In the genomic region with DNA sequence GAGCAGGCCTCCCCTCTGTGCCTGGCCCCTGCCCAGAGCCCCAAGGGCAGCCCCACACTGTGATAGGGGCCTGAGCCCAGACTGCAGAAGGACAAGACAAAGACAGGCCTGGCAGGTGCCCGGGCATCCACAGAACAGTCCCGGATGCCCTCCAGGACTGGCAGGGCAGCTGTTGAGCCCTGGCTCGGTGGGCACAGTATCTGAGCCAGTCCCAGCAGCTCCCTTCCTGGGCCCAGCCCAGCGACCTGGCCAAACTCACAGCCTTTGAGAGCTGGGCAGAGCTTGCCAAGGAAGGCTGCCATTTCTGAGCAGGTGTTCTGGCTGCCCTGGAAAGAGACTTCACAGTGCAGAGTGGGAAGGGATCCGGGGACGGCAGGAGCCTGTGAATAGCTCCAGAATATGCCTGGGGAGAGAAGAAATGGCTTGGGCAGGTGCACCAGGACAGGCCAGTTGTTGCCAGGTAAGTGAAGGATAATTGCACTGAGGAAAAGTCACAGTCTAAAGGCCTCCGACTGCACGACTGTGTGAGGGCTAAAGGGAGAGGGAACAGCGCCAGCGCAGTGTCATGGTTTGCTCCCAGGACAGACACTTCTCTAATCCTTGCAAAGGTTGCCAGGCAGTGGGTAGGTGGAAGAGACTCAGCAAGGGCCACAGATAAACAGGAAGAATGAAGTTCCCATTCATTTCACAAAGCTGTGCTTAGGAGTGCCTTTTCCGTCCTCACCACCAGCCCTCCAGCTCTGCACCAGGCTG, we compare ENCODE assay signal across 9 mouse cellular contexts. TPM values are rescaled to one million over a fixed set of nuclear protein-coding genes. Genes with fewer than 3 reads are reported as not detected.
DNase-seq lines count a peak whose midpoint lies in the region; ATAC-seq and TF ChIP-seq lines count a peak whose summit lies in the region.
"Had no signal": no experiment of that assay in that cellular context is flagged by ENCODE, and none has a peak within 500 bp of the region (broad histone marks: within the 10 kb centered on the region; RNA-seq: fewer than 3 reads in every experiment).

No protein-coding gene starts in this region.

- no peak for TF ChIP-seq POLR2A in kidney, adult 2 months (IDR thresholded peaks at IDR 0.05; ENCODE audit: low read depth, low read length)

- peak; percentile 47 for ATAC-seq in megakaryocyte progenitor cell, adult 5-6 weeks (replicated peaks; ENCODE audit: poor library complexity)
- ATAC-seq in erythroid progenitor cell, adult 5-6 weeks (replicated peaks; ENCODE audit: low FRiP score, poor library complexity, severe bottlenecking): no peak

- DNase-seq in kidney, adult 2 months: peak; percentile 63
- DNase-seq in kidney, postnatal 14 days: no peak
- peak; percentile 83 for DNase-seq in cerebellum, adult 9-11 months
- DNase-seq in gonadal fat pad, adult 2 months (ENCODE audit: low read depth): peak; percentile 77
- DNase-seq in embryo, embryonic 11 days: no peak
- DNase-seq in right cerebral cortex, postnatal 36 days (ENCODE audit: low spot score in 2 of 2): no peak

- 62% methylated on average over 11 of the region's 11 CpGs for WGBS in kidney, adult 2 months

- TF ChIP-seq CTCF in kidney, adult 2 months (conservative IDR thresholded peaks at IDR 0.05; ENCODE audit: insufficient read depth, insufficient read length, low read depth, low read length): no peak

- no peaks in the 10 kb centered on the region for H3K27me3 ChIP-seq in kidney, adult 2 months (replicated peaks; ENCODE audit: control insufficient read depth, insufficient read depth, low read length)
- H3K27me3 ChIP-seq: CH12.LX had no signal

- no peak overlapping the region for H3K4me3 ChIP-seq in kidney, adult 2 months (ENCODE audit: insufficient read depth, low read depth, low read length)

- peaks cover 16% of the 10 kb centered on the region for H3K4me1 ChIP-seq in kidney, adult 2 months (ENCODE audit: control insufficient read depth, insufficient read depth, low read length)

- no peaks in the 10 kb centered on the region; the same call in 1 of the 2 replicates for H3K36me3 ChIP-seq in kidney, adult 2 months (ENCODE audit: control insufficient read depth, insufficient read depth, low read length)

- H3K27ac ChIP-seq in kidney, adult 2 months (ENCODE audit: insufficient read depth, low read depth, low read length): no peak overlapping the region

RNA-seq across cellular contexts. Expression of gene BC034090, which starts 34.1 kb away (rescaled TPM):
- polyA plus RNA-seq in kidney, adult 2 months (2012; rRNA removed): 92.2 and 98.3 TPM in 2 replicates
- 22.8 and 33.6 TPM in 2 replicates for polyA plus RNA-seq in gonadal fat pad, adult 2 months (2012; rRNA removed)
- total RNA-seq in megakaryocyte progenitor cell, adult 5-6 weeks (2015): 0.07 TPM in 1 of 2 replicates, not detected in the other
- 0.20 TPM in 1 of 2 replicates, not detected in the other for total RNA-seq in megakaryocyte progenitor cell, adult 5-6 weeks (2017)
- not detected in 2 replicates for total RNA-seq in erythroid progenitor cell, adult 5-6 weeks (2015; ENCODE audit: low replicate concordance)
- not detected in 2 replicates for total RNA-seq in erythroid progenitor cell, adult 5-6 weeks (2017; ENCODE audit: low replicate concordance)

RNA-seq across cellular contexts. Expression of gene Stx6, which starts 51.7 kb away (rescaled TPM):
- 38.9 and 42.6 TPM in 2 replicates for polyA plus RNA-seq in kidney, adult 2 months (2012; rRNA removed)
- polyA plus RNA-seq in gonadal fat pad, adult 2 months (2012; rRNA removed): 48.6 and 58.8 TPM in 2 replicates
- 11.2 and 17.6 TPM in 2 replicates for total RNA-seq in megakaryocyte progenitor cell, adult 5-6 weeks (2015)
- 31.0 and 32.6 TPM in 2 replicates for total RNA-seq in megakaryocyte progenitor cell, adult 5-6 weeks (2017)
- total RNA-seq in erythroid progenitor cell, adult 5-6 weeks (2015; ENCODE audit: low replicate concordance): 5.0 and 5.4 TPM in 2 replicates
- total RNA-seq in erythroid progenitor cell, adult 5-6 weeks (2017; ENCODE audit: low replicate concordance): 1.8 and 3.3 TPM in 2 replicates

Comparison
In these comparisons a context has a peak if more than half of its experiments do, and no peak if none do; other contexts are left out.
1. DNase-seq: peak in kidney, adult 2 months (single experiment), cerebellum, adult 9-11 months (single experiment) and gonadal fat pad, adult 2 months (single experiment); none in kidney, postnatal 14 days (single experiment), embryo, embryonic 11 days (single experiment) and right cerebral cortex, postnatal 36 days (0 of 2).